Mouse (Mus musculus) liver, adult 2 months (tissue): Measurements from ENCODE around the gene Chmp6. TPM values are rescaled to one million over a fixed set of nuclear protein-coding genes. Genes with fewer than 3 reads are reported as not detected.

Source experiments
- DNase-seq: peaks from one replicate; pipeline ENCODE4 v3.0.0-alpha.2; 2011; ENCODE audit warnings: low read depth, low spot score; ENCODE audit errors: extremely low read depth
- H3K27ac ChIP-seq: fragments of 200-500 bp; replicated peaks from 2 replicates; pipeline ENCODE4 v1.5.1; 2012; ENCODE audit warnings: low read depth, mild to moderate bottlenecking, control low read depth, inconsistent platforms, low read length; ENCODE audit not compliant: insufficient read depth
- H3K27me3 ChIP-seq: fragments of 200-500 bp; 2 replicates; pipeline ENCODE4 v1.6.1; 2012; ENCODE audit warnings: mild to moderate bottlenecking, moderate library complexity, low read length, inconsistent platforms; ENCODE audit not compliant: control insufficient read depth, insufficient read depth
- H3K36me3 ChIP-seq: fragments of 200-500 bp; 2 replicates; pipeline ENCODE4 v1.6.1; 2012; ENCODE audit warnings: low read length, inconsistent platforms; ENCODE audit not compliant: control insufficient read depth, insufficient read depth
- H3K4me1 ChIP-seq: fragments of 200-500 bp; 2 replicates; pipeline ENCODE4 v1.6.1; 2011; ENCODE audit warnings: low read length; ENCODE audit not compliant: control insufficient read depth, insufficient read depth
- H3K4me3 ChIP-seq: fragments of 200-500 bp; 2 replicates; pipeline ENCODE4 v1.5.1; 2011; ENCODE audit warnings: low read depth, mild to moderate bottlenecking, control low read depth, low read length, moderate library complexity; ENCODE audit not compliant: insufficient read depth
- H3K79me2 ChIP-seq: fragments of 200-500 bp; 2 replicates; pipeline ENCODE4 v1.6.1; 2012; ENCODE audit warnings: inconsistent platforms, mild to moderate bottlenecking, low read length, moderate library complexity; ENCODE audit not compliant: control insufficient read depth, insufficient read depth
- H3K9ac ChIP-seq: fragments of 200-500 bp; 2 replicates; pipeline ENCODE4 v1.6.1; 2012; ENCODE audit warnings: low read depth, mild to moderate bottlenecking, control low read depth, inconsistent platforms, low read length
- CTCF ChIP-seq: fragments of 200-500 bp; IDR thresholded peaks from 2 replicates; pipeline ENCODE4 v1.5.1; 2011; ENCODE audit warnings: low read depth, low read length, control low read depth
- POLR2A ChIP-seq: fragments of 200-500 bp; IDR thresholded peaks from 2 replicates; pipeline ENCODE4 v1.6.1; 2011; ENCODE audit warnings: low read length, control low read depth; ENCODE audit not compliant: insufficient read depth; ENCODE audit errors: extremely low read depth
- WGBS: fragments of 180-500 bp; shearing (Covaris S2); methylation state at CpG from one replicate; pipeline ENCODE4 v1.1.7; 2018; 5-methylcytosine and 5-hydroxymethylcytosine counted together
- polyA plus RNA-seq: library from polyadenylated mRNA; depleted of rRNA; stranded (reverse); fragments of >200 nt; gene quantifications from 2 replicates; pipeline ENCODE4 v1.2.3, GENCODE M21; 2012
- total RNA-seq: library from RNA; depleted of rRNA; stranded (reverse); fragments of >200 nt; gene quantifications from 2 replicates; pipeline ENCODE4 v1.2.3, GENCODE M21; 2014

Gene Chmp6
- total and polyA plus RNA-seq, 2 experiments, result 21.6 to 34.2 TPM

DNA sequence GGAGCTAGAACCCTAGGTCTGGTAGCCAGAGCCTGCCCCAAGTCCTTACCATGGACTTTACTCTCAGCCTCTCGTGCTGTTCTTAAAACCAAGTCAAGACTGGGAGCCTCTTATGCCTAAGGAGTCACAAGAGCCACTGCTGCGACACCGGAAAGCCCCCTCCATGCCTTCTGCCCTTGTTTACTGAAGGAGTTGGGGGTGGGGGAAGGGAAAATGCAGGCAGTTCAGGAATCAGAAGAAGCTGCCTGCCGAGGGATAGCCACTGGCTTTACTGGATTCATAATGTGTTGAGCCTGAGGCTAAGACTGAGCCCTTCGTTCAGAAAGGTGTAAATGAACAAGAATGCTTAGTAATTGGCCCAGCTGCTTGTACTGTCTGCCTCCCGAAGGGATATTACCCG lies 396 bp upstream of the Chmp6 start:
- Histone ChIP-seq H3K9ac (peak overlapping the region; percentile 94), H3K4me3 (peak overlapping the region; percentile 91; the same call in 1 of the 2 replicates), H3K27ac (peak overlapping the region; percentile 67), H3K4me1 (peaks cover 19% of the 10 kb centered on the region; the same call in 1 of the 2 replicates), H3K27me3 (no peaks in the 10 kb centered on the region), H3K36me3 (no peaks in the 10 kb centered on the region), H3K79me2 (no peaks in the 10 kb centered on the region)
- 18% methylated on average over 7 of the region's 7 CpGs for WGBS
- TF ChIP-seq CTCF (no peak), POLR2A (no peak)
- peak; percentile 21 for DNase-seq

DNA sequence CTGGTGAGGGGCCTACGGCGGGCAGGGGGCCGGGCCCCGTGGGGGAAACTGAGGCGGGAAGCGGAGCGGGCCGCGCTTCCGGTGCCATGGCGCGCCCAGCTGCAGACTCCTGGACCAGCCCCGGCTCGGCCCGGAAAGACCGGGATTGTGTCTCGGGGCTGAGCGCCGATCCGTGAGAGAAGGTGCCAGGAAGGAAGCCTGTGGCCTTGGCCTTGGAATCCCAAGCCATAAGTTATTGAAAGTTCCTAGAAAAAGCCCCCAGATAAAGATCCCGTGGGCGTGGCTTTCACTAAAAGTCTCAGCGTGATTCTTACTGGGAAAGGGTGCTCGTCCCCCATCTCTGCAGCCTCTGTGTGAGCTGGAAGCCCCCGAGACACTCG lies 684 bp downstream of the Chmp6 start:
- Histone ChIP-seq H3K36me3 (no peaks in the 10 kb centered on the region), H3K27ac (peak overlapping the region; percentile 76), H3K9ac (peak overlapping the region; percentile 94), H3K4me3 (peak overlapping the region; percentile 91), H3K27me3 (no peaks in the 10 kb centered on the region), H3K4me1 (peaks cover 19% of the 10 kb centered on the region; the same call in 1 of the 2 replicates), H3K79me2 (no peaks in the 10 kb centered on the region)
- DNase-seq, result peak; percentile 26
- no peak for TF ChIP-seq POLR2A
- TF ChIP-seq CTCF, result no peak
- under 1% methylated on average over 25 of the region's 26 CpGs for WGBS

DNA sequence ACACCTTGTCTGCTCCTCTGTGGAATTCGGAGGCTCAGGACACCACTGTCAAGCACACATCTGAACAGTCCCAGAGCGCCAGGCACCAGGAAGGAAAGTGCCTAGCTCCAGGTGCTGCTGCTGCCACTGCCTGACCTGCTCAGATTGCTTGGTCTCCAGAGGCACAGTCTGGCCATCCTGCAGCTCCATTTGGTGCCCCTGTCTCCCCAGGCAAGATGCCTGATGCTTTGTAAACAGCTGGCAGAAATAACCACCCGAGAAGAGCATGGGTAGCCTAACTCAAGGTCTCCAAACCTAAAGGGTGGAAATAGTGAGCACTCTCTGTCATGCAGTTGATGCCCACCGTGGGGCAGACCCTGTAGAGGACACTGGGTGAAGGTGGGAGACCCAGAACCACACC lies 1.1 kb downstream of the Chmp6 start:
- H3K79me2 ChIP-seq, result no peaks in the 10 kb centered on the region
- peak overlapping the region; percentile 94 for H3K9ac ChIP-seq
- H3K4me3 ChIP-seq, result peak overlapping the region; percentile 91
- TF ChIP-seq CTCF (no peak), POLR2A (no peak)
- H3K4me1 ChIP-seq, result peaks cover 19% of the 10 kb centered on the region; the same call in 1 of the 2 replicates
- no peak overlapping the region for H3K27ac ChIP-seq
- H3K27me3 ChIP-seq, result no peaks in the 10 kb centered on the region
- WGBS, result 14% methylated on average over 4 of the region's 4 CpGs
- H3K36me3 ChIP-seq, result no peaks in the 10 kb centered on the region
- DNase-seq, result no peak

DNA sequence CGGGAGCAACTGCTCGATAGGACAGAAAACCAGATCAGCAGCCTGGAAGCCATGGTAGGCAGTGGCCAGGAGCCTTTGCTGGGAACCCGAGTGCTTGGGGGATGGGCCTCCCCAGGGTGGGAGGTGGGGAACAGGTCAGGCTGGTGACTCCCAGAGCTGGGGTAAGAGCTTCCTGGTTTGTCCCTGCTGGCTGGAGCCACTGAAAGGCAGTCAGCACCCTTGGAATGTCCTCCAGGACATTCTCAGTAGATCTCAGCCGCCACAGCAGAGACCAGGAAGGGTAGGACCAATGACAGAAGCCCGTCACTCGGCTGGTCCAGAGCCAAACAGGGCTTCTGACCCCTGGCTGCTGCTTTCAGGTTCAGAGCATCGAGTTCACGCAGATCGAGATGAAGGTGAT lies 2.4 kb downstream of the Chmp6 start:
- Histone ChIP-seq H3K36me3 (no peaks in the 10 kb centered on the region), H3K9ac (no peak overlapping the region), H3K27ac (no peak overlapping the region), H3K79me2 (no peaks in the 10 kb centered on the region), H3K27me3 (no peaks in the 10 kb centered on the region), H3K4me3 (no peak overlapping the region), H3K4me1 (peaks cover 19% of the 10 kb centered on the region; the same call in 1 of the 2 replicates)
- 72% methylated on average over 9 of the region's 9 CpGs for WGBS
- DNase-seq, result no peak
- TF ChIP-seq POLR2A (no peak), CTCF (no peak)

DNA sequence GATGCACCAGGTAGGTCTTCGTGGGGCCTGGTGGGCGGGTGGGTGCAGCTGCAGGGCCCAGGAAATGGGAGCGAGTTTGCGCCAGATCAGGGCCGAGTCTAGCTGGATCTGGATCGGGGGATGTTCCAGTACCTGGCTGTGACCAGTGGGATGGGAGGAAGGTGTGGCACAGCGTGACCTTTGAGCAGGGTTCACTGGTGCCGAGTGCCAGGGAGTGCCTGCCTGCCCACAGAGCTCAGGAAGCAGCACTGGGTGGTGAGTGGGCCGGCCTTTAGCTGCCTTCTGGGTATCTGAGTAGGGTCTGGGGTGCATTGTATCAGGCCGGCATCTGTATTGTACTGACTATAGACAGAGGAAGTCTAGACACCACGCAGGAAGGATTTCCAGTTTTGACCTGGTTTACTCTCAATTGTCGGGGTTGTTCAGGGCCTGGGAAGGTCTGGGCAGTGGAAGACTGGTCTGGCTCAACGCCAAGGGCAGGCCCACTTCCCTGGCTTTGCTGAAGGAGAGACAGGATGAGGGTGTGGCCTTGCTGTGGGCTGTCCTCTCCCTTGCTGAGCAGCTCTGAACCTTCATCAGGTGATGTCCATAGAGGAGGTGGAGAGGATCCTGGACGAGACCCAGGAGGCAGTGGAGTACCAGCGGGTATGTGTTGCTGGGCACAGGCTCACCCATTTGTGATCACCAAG lies 3.0 kb downstream of the Chmp6 start:
- Histone ChIP-seq H3K36me3 (no peaks in the 10 kb centered on the region), H3K27ac (0 out of 2 replicates have a peak overlapping the region, but pooled peaks have one; percentile 4), H3K79me2 (no peaks in the 10 kb centered on the region), H3K4me3 (no peak overlapping the region; the same call in 1 of the 2 replicates), H3K4me1 (peaks cover 19% of the 10 kb centered on the region; the same call in 1 of the 2 replicates), H3K9ac (no peak overlapping the region), H3K27me3 (no peaks in the 10 kb centered on the region)
- TF ChIP-seq CTCF (no peak), POLR2A (no peak)
- WGBS, result 33% methylated on average over 15 of the region's 15 CpGs
- DNase-seq, result peak; percentile 61

DNA sequence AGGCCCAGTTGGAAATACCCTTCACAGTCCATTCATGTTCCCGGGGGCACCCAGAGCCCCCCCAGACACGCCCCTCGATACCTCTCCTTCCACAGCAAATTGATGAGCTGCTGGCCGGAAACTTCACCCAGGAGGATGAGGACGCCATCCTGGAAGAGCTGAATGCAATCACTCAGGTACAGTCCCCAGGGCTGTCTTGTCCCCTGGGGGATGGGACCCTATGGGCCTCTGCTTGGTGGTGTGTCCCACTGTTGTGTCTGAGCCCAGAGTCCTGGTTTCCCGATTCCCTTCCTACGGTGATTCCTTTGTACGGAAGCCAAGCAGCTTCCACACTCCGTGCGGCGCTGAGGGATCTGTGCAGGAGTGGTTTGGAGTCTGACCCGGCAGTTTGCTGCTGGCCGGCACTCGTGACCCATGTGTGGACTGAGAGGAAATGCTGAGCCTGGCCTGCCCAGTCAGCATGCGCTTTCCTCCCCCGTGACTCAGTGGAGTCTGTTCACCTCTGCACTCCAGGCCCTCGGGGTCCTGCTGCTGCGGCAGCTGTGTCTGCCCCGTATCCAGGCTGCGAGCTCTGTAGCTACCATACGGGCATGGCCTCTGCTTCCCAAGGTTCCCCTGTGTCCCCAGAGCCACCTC lies 3.7 kb downstream of the Chmp6 start:
- Histone ChIP-seq H3K4me3 (no peak overlapping the region), H3K9ac (no peak overlapping the region), H3K4me1 (peaks cover 19% of the 10 kb centered on the region; the same call in 1 of the 2 replicates), H3K79me2 (no peaks in the 10 kb centered on the region), H3K36me3 (no peaks in the 10 kb centered on the region), H3K27ac (0 out of 2 replicates have a peak overlapping the region, but pooled peaks have one; percentile 4), H3K27me3 (no peaks in the 10 kb centered on the region)
- no peak for TF ChIP-seq CTCF
- no peak for TF ChIP-seq POLR2A
- 83% methylated on average over 21 of the region's 21 CpGs for WGBS
- no peak for DNase-seq
